Mouse (Mus musculus) urinary bladder, postnatal 4 days (tissue): Measurements from ENCODE around the gene Sept14.

Experiments used
- DNase-seq, 2 experiments: peaks; one replicate each; pipeline ENCODE4 v3.0.0; 2021 to 2022; ENCODE audit warnings: low spot score in 2 of 2

Gene Sept14

DNA sequence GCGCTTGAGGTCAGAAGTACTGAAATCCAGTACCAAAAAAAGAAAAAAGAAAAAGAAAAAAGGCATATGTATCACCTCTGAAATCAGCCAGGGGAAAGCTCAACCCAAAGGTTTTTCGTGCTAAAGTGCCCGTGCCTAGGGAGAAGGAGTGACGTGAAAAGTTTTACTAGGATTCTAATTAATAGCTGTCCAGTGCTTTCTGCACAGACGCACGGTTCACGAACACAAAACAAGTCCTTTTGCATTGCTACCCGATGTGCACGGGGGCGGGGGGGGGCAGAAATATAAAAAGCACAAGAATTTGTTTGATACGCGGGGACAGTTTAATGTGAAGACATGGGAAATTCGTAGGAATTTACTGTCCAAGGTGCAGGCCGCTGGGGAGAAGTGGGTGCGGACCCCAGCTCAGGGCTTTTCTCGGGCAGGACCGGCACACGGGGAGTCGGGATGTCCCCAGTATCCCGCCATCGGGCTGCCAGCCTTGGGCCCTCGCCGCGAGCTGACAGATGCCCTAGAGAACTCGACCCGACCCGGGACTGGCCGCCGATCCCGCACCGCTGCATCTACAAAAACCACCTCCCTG, 38.8 kb downstream of the Sept14 start:
- DNase-seq = no peak

- no peak for DNase-seq
Measured at GRCm38 (mm10) chr5:129667851-129668250, 40.5 kb downstream of the Sept14 start.

DNA sequence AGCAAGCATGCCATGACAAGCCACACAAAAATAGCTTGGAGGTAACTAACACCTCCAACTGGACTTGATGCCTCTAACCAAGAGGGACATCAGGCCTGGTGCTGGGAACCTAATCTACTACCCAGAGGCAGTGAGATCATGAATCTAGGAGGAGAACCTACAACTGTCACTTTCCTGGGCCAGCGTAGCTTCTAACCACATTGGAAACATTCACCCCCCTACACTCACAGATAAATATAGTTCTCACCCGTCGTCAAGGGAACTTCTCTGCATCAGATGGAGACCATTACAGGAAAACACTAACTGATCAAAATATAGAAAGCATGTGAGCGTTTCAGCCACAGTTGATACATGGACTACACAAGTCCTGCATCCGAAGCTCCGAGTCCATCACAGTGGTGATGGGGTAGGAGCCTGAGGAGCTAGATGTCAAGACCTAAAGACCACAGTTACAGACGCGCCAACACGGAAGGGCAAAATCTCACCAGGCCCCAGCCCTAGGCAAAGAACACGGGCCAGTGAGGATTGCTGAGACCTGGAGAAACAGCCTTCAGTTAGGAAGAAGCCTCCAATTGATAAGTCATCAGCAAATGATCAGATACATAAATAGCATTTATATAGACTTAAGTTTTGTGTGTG, 41.9 kb downstream of the Sept14 start:
- no peak for DNase-seq

DNA sequence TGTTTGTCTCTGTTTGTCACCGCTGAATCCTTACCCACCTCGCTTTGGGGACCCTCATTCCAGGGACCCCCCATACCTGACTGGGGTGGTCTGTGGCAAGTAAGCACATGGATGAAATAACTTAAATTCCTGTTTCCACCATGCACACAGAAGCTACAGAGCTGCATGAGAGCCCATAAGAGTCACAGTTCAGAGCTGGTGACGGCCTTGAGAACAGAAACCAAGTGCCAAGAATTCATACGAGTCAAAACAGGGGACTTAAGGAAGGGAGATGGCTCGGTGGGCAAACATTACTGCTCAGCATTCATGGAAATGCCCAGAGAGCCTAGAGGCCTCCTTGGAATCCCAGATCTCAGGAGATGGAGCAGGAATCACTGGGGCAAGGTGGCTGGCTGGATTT, 44.2 kb downstream of the Sept14 start:
- DNase-seq = no peak

- no peak for DNase-seq
Measured at GRCm38 (mm10) chr5:129657931-129658330, 50.4 kb downstream of the Sept14 start.

- DNase-seq = no peak
Measured at GRCm38 (mm10) chr5:129657016-129657415, 51.3 kb downstream of the Sept14 start.

DNA sequence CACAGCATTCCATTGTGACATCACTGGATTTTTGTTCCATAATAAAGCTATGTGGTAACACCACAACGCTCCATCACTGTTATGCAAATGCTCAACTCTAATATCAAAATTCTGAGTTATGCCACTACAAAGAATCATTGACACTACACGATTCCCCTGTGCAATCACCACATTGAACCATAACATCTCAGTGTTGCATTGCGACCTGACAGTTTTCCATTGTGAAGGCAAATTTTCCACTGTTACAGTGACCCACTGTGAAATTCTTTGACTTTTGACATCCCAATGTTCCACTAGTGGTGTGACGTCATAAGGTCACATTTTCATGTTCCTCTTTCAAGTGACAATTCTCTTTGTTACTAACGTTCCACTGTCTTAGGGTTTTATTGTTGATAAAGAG, 57.5 kb downstream of the Sept14 start:
- no peak for DNase-seq
